Mouse (Mus musculus): ENCODE measurements around the gene Tbc1d15. TPM values are rescaled to one million over a fixed set of nuclear protein-coding genes. Genes with fewer than 3 reads are reported as not detected.

Gene Tbc1d15
- total RNA-seq (2021) = 10 to 100 TPM; 40.8 to 48.2 TPM
- long read RNA-seq, experiment 1, transcript Tbc1d15-201 (17 exons, 3,752 nt) = major isoform, 44 of 55 reads
- long read RNA-seq, experiment 1, partial matches to known transcripts = 4 of 55 reads
- long read RNA-seq, experiment 1, other reads (novel, unspliced or antisense) = 7 of 55 reads
- long read RNA-seq, experiment 2, transcript Tbc1d15-201 (17 exons, 3,752 nt) = major isoform, 41 of 53 reads
- long read RNA-seq, experiment 2, partial matches to known transcripts = 5 of 53 reads
- long read RNA-seq, experiment 2, other reads (novel, unspliced or antisense) = 7 of 53 reads

DNA sequence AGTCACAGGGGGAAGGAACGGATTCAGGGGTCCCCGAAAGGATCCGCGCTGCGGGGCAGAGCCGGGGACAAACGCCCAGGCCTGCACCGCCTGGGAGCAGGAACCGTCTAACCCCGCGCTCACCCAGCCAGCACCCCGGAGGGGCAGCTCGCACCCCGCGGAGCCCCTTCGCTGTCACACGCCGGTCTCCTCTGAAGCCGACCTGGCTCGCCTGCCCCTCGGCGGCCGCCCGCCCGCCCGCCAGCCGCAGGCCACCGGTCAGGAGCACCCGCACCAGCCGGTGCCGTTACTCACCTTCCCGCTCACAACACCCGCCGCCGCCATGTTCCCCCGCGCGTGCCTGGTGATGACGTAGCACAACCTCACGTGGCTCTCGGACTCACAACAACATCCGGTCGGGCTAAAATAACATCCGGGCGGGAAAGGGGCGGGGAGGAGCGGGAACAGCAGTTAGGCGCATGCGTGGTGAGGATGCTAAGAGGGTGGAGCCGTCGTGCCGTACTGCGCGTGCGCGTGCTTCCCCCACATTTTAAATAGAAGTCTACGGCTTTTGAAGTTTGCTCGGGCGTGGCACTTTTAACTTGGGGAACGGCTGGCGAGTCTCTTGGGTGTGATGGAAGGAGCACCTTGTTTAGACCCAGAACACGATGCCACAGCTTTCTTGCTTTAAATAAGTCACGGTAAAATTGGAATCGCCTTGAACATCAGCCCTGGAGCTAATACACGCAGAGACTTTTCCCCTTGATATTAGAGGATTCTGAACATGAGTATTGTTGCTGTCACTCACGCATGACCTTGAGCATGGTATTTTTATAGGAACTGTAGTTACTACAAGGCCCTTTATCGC, at the start of gene Tbc1d15:
Tbc1d15 (minus strand) TSS at position 380 of the 847 bp plus-strand sequence.
- DNase-seq = peak; percentile 97

DNA sequence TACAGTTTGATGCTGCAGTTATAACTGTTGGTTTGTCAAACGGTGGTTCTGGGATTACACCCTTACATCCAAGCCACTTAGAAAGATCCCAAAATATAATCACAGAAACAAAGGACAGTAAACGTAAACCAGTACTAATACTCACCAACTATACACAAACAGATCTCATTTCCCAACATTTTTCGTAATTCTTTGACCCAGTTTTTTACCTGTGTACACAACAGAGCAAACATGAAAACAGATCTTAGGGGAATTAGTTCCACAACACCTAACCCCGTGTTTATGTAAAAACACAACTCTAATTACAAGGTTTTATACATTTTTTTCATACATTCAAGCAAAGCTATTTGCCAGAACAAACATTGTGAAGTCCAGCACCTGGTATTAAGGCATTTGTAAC, 47.4 kb upstream of the Tbc1d15 start:
- no peak for DNase-seq

DNA sequence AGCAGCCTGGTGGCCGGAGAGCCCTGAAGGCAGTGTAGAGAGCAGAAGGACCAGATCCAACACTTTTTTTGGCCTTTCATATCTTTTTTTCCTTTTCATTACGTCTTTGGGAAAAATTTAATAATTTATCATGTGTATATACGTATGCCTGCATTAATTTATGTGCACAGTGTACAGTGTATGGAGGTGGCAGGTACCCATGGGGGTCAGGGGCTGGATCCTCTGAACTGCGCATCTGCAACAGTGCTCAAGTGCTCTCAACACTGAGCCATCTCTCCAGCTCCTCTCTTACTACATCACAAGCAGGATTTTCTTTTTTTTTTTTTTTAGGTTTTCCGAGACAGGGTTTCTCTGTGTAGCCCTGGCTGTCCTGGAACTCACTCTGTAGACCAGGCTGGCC, 46.3 kb upstream of the Tbc1d15 start:
- no peak for DNase-seq

DNA sequence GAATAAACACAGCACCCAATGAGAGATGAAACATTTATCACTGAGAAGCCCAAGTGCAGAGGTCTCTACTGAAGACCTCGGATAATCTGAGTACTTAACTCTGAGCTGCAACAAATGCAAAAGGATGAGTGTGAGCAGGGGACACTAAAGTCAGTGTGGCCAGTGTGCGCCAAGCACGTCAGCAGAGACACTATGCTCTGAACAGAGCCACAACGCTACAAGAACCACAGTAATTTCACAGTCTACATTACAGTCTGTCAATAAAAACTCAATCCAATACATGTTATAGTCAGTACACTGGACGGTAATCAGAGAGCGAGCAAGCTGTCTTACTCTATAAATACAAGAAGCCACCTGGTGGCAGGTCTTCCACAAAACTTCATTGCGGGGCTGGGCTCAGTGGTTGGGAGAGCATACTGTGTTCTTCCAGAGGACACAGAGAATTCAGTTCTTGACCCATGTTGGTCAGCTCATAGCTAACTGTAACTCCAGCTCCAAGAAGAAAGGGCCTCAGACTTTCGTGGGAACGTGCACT, 45.2 kb upstream of the Tbc1d15 start:
- no peak for DNase-seq

DNA sequence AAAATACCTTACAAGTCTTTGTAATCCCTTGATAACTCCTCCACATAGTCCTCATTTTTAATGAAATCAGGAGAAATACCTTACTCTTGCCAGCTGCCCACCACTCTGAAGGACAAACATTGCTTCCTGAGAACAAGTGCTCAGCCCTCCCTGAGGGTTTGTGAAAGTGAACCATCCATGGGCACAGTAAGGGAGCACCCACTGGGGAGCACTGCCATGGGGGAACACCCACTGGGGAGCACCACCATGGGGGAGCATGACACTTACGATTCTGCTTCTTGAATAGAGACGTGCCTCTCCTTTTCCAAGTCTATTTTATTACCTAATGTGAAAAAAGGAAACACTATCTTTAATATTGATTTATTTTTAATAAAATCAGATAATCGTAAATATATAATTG, 43.9 kb upstream of the Tbc1d15 start:
- DNase-seq = no peak

DNA sequence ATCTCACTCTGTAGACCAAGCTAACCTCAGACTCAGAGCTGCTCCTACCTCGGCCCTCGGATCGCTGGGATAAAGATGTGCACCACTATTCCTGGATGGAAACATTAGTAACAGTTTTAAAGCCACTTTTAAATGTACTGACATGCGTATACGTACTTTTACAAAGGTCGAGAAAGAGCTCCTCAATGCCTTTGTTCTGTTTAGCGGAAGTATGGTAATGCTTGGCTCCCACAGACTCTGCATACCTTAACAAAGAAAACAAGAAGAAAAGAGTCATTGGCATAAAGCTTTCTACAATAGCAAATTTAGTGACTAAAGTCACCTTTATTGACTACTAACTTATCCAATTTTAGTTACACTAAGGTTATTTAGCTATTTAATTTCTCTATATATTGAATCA, 43.4 kb upstream of the Tbc1d15 start:
- no peak for DNase-seq

DNA sequence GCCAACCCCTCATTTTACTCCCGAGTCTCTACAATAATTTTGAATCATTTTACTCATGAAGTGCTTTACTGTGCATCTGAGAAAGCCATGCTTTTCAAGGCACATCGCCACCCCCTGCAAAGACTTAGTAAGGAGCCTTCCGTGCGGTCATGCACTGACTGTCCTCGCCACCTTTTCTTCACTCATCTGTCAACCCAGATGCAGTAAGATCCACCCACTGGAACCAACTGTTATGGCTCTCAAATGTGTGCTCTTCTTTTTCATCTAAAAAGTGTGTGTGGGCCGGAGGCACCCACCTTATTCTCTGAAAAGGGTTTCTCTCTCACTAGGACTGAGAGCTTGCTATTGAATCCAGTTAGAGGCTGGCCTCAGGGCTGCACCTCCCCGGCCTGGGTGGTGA, 42.7 kb upstream of the Tbc1d15 start:
- DNase-seq = no peak

DNA sequence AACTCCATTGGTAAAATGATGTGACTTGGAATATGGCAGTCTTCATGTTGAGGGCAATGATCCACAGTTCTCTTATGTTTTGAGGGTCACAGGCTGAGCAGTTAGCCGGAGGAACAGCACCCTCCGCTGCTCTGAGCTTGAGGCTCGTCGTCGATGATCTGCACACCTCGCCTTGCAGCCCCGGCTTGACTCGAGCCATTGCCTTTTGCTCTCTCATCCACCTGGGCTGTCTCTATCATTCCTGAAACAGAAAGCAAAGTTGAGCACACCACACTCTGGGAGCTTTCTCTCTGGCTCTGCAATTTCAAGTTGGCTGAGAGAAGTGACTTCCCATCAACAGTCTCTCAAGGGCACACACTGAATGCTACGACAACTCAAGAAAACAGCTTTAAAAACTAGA, 39.4 kb upstream of the Tbc1d15 start:
- DNase-seq = no peak

DNA sequence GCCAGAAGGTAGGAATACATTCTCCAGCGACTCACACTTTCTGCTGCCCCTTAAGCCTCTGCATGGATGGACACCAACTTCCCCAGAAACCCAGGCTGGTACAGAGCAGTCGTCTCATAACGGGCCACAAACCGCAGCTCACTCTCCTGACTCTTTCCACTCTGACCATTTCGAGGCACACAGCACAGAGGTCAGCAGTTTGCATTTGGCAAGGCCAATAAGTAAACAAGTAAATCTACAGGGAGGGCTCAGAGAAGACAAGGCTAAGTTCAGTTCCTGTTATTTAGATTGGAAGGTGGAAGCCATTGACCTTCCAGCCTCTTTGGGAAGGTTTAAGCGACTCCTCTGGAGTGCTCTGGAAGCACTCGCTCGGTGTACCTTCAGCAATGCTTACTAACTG, 37.6 kb upstream of the Tbc1d15 start:
- no peak for DNase-seq

DNA sequence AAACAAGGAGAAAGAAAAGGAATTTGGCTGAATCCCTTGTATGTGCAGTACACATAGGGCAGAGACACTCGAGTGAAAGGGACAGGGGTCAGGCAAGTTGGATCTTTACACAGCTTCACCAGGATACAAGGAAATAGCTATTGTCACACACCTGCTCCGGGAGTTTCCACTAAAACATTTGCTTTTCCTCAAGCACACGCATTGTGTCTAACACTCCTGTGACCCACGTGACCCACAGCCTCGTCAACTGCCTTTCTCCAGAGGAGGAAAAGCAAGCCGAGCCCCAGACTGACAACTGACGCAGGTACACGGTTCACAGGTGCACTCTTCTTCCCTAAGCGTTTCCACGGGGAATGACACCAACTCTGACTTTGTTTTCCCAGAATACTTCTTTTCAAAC, 32.9 kb upstream of the Tbc1d15 start:
- DNase-seq = no peak

DNA sequence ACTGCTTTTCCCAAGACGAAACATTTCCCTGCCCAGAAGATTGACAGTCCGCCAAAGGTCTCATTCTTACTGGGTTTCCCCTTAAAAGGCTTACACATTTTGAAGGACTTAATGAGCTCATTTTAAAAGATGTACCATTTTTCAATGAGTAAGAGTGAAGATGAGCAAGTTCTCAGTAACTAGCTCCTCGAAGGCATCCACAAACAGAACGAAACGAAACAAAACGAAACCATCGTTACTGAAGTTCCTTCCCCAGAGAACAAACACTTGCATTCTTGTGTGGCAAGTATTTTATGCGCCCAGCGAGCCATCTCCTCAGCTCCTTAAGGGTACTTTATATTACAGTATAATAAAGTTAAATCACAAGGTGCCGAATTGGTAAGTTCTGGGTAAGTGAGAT, 30.1 kb upstream of the Tbc1d15 start:
- DNase-seq = no peak

DNA sequence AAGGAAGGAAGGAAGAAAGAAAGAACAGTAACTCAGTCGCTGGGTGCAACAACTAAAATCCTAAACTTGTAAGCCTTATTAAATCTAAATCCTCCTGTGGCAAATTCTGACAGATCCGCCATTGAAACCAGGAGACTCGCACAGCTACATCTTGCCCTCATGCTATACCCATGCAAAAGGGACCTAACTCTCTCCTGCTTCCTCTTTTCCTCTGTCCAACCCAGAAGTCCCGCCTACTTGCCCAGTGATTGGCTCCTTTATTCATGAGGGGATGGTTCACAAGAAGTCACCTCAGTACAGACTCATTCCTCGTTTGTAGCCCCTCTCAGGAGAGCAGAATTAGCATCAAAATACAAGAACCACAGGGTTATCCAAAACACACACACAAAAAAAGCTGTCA, 20.4 kb upstream of the Tbc1d15 start:
- no peak for DNase-seq

DNA sequence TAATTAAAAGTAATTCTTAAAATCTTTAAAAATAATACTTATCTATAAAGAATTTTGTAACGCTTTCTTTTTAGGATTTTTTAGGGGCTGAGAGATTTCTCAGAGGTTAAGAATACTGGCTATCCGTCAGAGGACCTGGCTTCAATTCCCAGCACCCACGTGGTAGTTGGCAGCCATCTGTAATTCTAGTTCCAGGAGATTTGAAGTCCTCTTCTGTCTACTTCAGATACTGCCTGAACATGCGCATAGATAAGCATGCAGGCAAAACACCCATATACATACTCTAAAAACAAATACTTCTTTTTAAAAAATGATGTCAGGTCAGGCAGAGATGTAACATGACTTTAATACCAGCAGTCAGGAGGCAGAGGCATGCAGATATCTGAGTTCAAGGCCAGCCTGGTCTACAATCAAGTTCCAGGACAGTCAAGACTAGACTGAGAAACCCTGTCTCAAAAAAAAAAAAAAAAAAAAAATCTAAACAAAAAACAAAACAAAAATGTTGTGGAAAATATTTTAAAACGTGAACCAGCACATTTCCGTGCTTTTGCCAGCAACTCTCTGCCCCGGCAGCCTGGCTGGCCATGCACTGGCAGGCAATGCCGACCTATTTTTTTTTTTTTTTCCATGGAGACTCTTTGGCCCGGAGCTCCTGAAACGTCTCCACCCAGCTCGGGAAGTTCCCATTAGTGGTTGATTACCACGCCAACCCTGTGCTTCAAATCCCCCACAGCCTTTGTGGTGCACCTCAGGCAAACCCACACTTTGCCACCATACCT, 19.5 kb upstream of the Tbc1d15 start:
- DNase-seq = no peak

DNA sequence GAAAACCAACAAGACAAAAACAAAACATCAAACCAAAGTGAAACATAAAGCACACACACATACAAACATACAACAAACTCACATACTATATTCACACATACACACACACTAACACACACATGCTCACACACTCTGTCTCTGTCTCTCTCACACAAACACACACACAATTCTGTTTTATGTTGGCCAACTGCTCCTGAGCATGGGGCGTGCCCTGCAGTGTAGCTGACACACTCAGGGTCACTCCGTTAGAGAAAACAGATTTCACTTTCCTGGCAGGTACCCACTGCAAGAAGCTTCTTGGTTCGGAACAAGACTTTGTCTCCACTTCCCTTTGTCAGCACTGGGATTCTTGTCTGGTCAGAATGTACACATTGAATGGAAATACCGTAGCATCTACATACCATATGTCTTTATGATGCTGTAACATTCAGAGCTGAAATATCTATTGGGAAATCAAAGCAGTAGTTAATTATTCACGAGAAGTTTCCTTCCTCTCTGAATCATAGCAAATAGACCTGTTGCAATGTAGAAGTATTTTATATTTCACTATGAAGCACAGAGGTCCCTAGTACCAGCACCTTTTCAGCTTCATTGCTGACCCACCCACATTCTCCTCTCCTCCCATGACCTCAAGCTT, 11.8 kb upstream of the Tbc1d15 start:
- no peak for DNase-seq

DNA sequence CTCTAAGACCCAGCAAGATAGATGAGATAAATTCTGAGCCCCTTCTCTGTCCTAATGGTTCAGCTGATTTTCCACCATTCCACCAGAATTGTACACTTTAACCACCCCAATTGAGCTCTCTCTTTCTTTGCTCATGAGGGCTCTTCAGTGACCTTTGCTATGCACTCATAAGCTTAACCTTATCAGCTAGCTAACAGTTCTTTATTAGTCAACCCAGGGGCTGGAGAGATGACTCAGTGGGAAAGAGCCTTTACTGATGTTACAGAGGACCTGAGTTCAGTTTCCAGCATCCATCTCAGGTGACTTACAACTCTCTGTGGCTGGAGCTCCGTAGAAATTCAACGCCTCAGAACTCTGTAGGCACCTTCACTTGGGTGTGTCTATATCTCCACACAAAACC, 11.0 kb upstream of the Tbc1d15 start:
- no peak for DNase-seq

DNA sequence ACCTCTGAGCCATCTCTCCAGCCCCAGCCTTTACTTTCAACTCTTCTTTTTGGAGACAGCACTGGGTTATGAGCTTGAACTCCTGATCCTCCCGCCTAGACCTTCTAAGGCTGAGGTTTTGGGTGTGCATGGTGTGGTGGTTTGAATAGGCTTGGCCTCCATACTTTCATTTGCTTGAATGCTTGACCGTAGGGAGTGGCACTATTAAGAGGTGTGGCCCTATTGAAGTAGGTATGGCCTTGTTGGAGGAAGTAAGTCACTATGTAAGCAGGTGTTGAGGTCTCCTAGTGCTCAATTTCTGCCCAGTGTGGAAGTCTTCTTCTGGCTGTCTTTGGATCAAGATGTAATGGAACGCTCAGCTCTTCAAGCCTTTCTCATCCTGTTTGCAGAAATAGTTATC, 10.2 kb upstream of the Tbc1d15 start:
- no peak for DNase-seq

DNA sequence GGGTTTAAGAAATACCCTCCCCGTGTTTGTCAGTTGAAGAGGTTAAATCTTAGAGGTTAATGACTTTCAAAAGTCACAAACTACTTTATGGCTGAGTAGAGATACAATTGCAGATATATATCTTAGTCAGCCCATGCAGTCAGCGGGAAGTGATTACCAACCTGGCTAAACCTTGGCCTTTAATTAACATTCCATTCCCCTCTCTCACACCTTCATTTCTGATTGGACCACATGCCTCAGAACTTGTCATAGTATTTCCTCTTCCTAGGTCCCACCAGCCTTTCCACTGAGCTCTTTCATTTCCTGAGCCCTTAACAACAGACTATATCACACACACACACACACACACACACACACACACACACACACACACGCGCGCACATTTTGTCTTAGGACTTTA, 4.9 kb upstream of the Tbc1d15 start:
- no peak for DNase-seq

DNA sequence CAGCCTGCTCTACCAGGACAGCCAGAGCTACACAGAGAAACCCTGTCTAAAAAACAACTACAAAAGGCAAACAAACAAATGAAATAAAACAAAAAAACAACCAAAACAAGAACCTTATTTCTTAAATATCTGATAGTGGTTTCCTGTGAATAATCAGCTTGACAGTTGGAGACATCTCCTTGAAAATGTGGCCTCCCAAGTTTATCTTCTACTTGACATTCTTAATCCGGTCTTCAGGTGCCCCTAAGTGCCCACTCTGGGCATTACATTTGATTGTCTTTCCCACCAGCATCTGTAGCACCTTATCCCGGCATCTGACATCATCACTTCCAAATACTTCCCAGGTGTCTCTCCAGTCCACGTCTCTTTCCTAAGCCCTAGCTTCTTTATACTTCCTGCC, 2.3 kb upstream of the Tbc1d15 start:
- no peak for DNase-seq

DNA sequence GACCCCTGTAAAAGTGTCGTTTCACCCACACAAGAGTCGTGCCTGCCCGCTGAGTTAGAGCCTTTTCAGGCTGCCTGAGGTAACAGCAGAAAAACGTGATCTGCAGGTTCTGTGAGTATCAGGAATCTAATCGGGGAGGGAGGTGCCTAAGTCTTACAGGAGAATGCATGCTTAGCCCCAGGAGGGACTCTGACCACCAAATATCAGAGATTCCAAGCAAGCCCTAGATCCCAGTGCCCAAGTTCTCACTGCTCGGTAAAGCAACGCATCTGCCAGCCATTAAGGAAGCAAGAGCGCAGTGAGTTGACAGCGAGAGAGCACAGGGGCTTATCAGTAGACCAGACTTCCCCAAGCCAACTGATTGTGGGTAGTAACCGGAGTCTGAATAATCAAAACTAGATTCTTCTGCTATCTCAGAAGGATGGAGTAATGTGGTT, 1.1 kb upstream of the Tbc1d15 start:
- no peak for DNase-seq

DNA sequence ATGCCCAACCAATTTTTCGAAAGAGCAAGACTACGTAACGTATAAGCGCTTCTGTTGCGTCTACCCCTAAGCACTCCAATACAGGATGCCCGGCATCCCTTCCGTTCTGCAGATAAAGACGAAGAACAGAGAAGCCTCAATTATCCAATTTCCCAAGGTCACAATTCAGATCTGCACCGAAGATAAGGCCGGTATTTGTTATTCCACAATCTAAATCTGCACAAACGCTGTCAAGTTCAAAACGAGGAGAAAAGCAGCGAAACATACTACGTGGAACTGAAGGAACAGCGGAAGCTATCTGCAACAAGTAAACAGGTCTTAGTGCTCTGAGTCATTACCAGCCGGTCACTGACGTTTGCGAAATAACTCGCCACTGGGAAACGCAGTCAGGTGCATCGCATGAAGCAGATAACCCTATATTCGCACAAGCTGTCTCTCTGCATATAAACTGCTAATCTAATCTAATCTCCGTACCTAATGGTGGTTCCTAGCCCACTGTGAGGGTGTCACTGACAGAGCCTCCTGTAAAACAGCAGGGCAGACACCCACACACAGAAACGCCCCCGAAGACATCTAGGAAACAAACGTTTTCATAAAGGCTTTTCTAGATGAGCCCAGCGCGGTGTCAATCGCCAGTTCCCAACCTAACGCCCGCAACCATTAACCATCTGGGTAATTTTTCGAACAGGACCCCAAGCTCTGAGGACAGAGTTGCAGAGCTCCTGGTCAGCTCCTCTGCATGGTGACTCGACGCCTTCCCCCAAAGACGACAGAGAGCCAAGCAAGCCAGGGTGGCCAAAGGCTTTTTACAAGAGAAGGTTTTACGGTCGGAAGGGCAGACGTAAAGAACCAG, 806 bp downstream of the Tbc1d15 start:
- DNase-seq = no peak

DNA sequence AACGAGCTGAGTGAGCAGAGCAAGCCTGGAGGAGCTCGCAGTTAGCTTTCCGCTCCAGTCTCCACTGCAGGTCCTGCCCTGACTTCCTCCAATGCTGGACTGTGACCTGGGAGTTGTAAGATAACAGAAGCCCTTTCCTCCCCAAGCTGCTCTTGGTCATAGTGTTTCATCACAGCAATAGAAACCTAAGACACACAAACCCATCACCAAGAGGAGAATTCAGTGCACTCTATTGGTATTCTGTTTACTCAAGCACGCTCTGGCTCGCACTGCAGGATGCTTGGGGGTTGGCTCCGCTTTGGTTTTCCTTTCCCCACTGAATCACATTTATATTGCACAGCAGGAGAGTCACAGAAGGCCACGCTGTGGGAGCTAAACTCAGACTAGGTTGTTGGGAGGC, 3.2 kb downstream of the Tbc1d15 start:
- DNase-seq = no peak

Measured in gastrocnemius, postnatal 10 days (tissue).